Comparison of ENCODE assay signal across 8 mouse cellular contexts in genomic region chr9:113741637-113742137, GRCm38 (mm10). TPM values are rescaled to one million over a fixed set of nuclear protein-coding genes. Genes with fewer than 3 reads are reported as not detected.
DNase-seq lines count a peak whose midpoint lies in the region; ATAC-seq and TF ChIP-seq lines count a peak whose summit lies in the region.

No protein-coding gene starts in this region.

- no peaks in the 10 kb centered on the region for H3K36me3 ChIP-seq in ES-Bruce4 (ENCODE audit: control insufficient read depth, insufficient read depth, low read length, poor library complexity, severe bottlenecking)
- no peaks in the 10 kb centered on the region for H3K36me3 ChIP-seq in embryonic facial prominence, embryonic 12.5 days
- no peaks in the 10 kb centered on the region for H3K36me3 ChIP-seq in heart, embryonic 12.5 days
- no peaks in the 10 kb centered on the region for H3K36me3 ChIP-seq in lung, embryonic 16.5 days (ENCODE audit: control insufficient read depth, insufficient read depth, low read length)

- DNase-seq in adrenal gland, postnatal 36 days = peak; percentile 52 to 64
- DNase-seq in kidney, postnatal 25 days = peak; percentile 26 to 62
- DNase-seq in ovary, postnatal 36 days (ENCODE audit: low spot score) = peak; percentile 55
- DNase-seq in urinary bladder, postnatal 25 days (ENCODE audit: low spot score) = peak; percentile 46

- H3K9me3 ChIP-seq in ES-Bruce4 (replicated peaks; ENCODE audit: control insufficient read depth, insufficient read depth, low read length, poor library complexity, severe bottlenecking) = no peaks in the 10 kb centered on the region
- no peaks in the 10 kb centered on the region for H3K9me3 ChIP-seq in embryonic facial prominence, embryonic 12.5 days
- no peaks in the 10 kb centered on the region for H3K9me3 ChIP-seq in heart, embryonic 12.5 days (replicated peaks)
- H3K9me3 ChIP-seq in lung, embryonic 16.5 days (ENCODE audit: control insufficient read depth, low read length) = no peaks in the 10 kb centered on the region

- no peak for TF ChIP-seq EP300 in ES-Bruce4 (IDR thresholded peaks at IDR 0.05; ENCODE audit: insufficient read depth, low read depth, low read length)

- H3K4me2 ChIP-seq in embryonic facial prominence, embryonic 12.5 days (replicated peaks) = peak overlapping the region; percentile 92
- H3K4me2 ChIP-seq in heart, embryonic 12.5 days = peak overlapping the region; percentile 94
- peak overlapping the region; percentile 98 for H3K4me2 ChIP-seq in lung, embryonic 16.5 days (ENCODE audit: low read depth, low read length)

- TF ChIP-seq CTCF in ES-Bruce4 (IDR thresholded peaks at IDR 0.05; ENCODE audit: low read depth, low read length) = no peak

- no peak for TF ChIP-seq POLR2A in ES-Bruce4 (IDR thresholded peaks at IDR 0.05; ENCODE audit: insufficient read depth, low read length)

- peak overlapping the region; percentile 81 for H3K4me3 ChIP-seq in ES-Bruce4 (ENCODE audit: low read depth, low read length)
- H3K4me3 ChIP-seq in embryonic facial prominence, embryonic 12.5 days = peak overlapping the region; percentile 90
- peak overlapping the region; percentile 94 for H3K4me3 ChIP-seq in heart, embryonic 12.5 days
- peak overlapping the region; percentile 97 for H3K4me3 ChIP-seq in lung, embryonic 16.5 days (ENCODE audit: low read length)

- no peaks in the 10 kb centered on the region for H3K27me3 ChIP-seq in ES-Bruce4 (ENCODE audit: control insufficient read depth, insufficient read depth, low read length, poor library complexity, severe bottlenecking)
- H3K27me3 ChIP-seq in embryonic facial prominence, embryonic 12.5 days = no peaks in the 10 kb centered on the region
- H3K27me3 ChIP-seq in heart, embryonic 12.5 days (replicated peaks) = no peaks in the 10 kb centered on the region
- H3K27me3 ChIP-seq in lung, embryonic 16.5 days (ENCODE audit: control insufficient read depth, insufficient read depth, low read depth, low read length) = no peaks in the 10 kb centered on the region

- under 1% methylated on average over 63 of the region's 64 CpGs for WGBS in embryonic facial prominence, embryonic 12.5 days
- under 1% methylated on average over 64 of the region's 64 CpGs for WGBS in heart, embryonic 12.5 days
- WGBS in lung, embryonic 16.5 days = under 1% methylated on average over 61 of the region's 64 CpGs

- no peaks in the 10 kb centered on the region for H3K4me1 ChIP-seq in ES-Bruce4 (ENCODE audit: control insufficient read depth, insufficient read depth, low read length)
- H3K4me1 ChIP-seq in embryonic facial prominence, embryonic 12.5 days = peaks cover 12% of the 10 kb centered on the region
- H3K4me1 ChIP-seq in heart, embryonic 12.5 days (replicated peaks) = peaks cover 10% of the 10 kb centered on the region
- H3K4me1 ChIP-seq in lung, embryonic 16.5 days (replicated peaks; ENCODE audit: control insufficient read depth, insufficient read depth, low read length) = peaks cover 10% of the 10 kb centered on the region

- H3K9ac ChIP-seq in ES-Bruce4 (ENCODE audit: low read depth, poor library complexity, severe bottlenecking) = peak overlapping the region; percentile 94
- peak overlapping the region; percentile 86 for H3K9ac ChIP-seq in embryonic facial prominence, embryonic 12.5 days
- peak overlapping the region; percentile 94 for H3K9ac ChIP-seq in heart, embryonic 12.5 days
- peak overlapping the region; percentile 88 for H3K9ac ChIP-seq in lung, embryonic 16.5 days (ENCODE audit: low read length)

- no peak overlapping the region for H3K27ac ChIP-seq in ES-Bruce4 (ENCODE audit: insufficient read depth, low read length)
- H3K27ac ChIP-seq in embryonic facial prominence, embryonic 12.5 days = peak overlapping the region; percentile 84
- H3K27ac ChIP-seq in heart, embryonic 12.5 days (ENCODE audit: poor library complexity, severe bottlenecking) = peak overlapping the region; percentile 77
- peak overlapping the region; percentile 83 for H3K27ac ChIP-seq in lung, embryonic 16.5 days (ENCODE audit: low read length)

- peak; percentile 69; the same call in 1 of the 2 replicates for ATAC-seq in embryonic facial prominence, embryonic 12.5 days (ENCODE audit: insufficient number of reproducible peaks, insufficient read depth, low FRiP score, low TSS enrichment)
- ATAC-seq in heart, embryonic 12.5 days (ENCODE audit: insufficient number of reproducible peaks, low FRiP score) = peak; percentile 70
- peak; percentile 70 for ATAC-seq in lung, embryonic 16.5 days (ENCODE audit: low read depth)

RNA-seq across cellular contexts. Expression of gene Clasp2, which starts 0.4 kb away (rescaled TPM):
- polyA plus RNA-seq in ES-Bruce4 (2011; ENCODE audit: insufficient read depth, insufficient read length, low read depth, missing spikeins) = 70.3 and 71.5 TPM in 2 replicates
- 100 to 1,000 TPM; 134 to 261 TPM for total RNA-seq in adrenal gland, postnatal 36 days (2021)
- 41.0 and 45.3 TPM in 2 replicates for polyA plus RNA-seq in embryonic facial prominence, embryonic 12.5 days (2016; fragmentation: Nextera tagmentation; extraction: Ambion mirVana)
- 34.2 and 38.1 TPM in 2 replicates for polyA plus RNA-seq in heart, embryonic 12.5 days (2016; fragmentation: Nextera tagmentation; extraction: Ambion mirVana)
- polyA plus RNA-seq in lung, embryonic 16.5 days (2015; fragmentation: Nextera tagmentation; extraction: Ambion mirVana) = 23.0 and 24.4 TPM in 2 replicates

RNA-seq across cellular contexts. Expression of gene Pdcd6ip, which starts 33.6 kb away (rescaled TPM):
- polyA plus RNA-seq in ES-Bruce4 (2011; ENCODE audit: insufficient read depth, insufficient read length, low read depth, missing spikeins) = 133 TPM in 2 replicates
- total RNA-seq in adrenal gland, postnatal 36 days (2021) = 100 to 1,000 TPM; 185 to 190 TPM
- 54.2 and 60.3 TPM in 2 replicates for polyA plus RNA-seq in embryonic facial prominence, embryonic 12.5 days (2016; fragmentation: Nextera tagmentation; extraction: Ambion mirVana)
- polyA plus RNA-seq in heart, embryonic 12.5 days (2016; fragmentation: Nextera tagmentation; extraction: Ambion mirVana) = 80.8 and 81.7 TPM in 2 replicates
- 74.8 and 81.4 TPM in 2 replicates for polyA plus RNA-seq in lung, embryonic 16.5 days (2015; fragmentation: Nextera tagmentation; extraction: Ambion mirVana)
